Mouse (Mus musculus): ENCODE results near the gene Sult2a7.

The Sult2a7 gene

DNA sequence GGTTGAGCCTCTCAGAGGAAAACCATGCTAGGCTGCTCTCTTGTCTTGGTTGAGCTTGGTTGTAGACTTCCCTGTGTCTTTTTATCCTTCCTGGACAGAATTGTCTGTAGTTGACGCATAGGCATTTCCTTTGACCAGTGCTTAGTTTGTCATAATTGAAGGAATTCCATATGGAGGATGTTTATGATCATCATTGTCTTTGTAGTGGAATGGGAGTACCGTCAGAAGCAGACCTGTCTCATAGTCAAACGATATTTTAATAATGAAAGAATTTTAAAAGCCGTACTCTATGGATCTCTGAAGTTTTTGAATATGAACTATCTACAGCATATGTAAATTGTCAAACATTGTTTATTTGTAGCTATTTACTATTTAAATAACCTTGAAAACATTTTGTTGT lies at the start of gene Sult2a7:
Gene Sult2a7 (minus strand): TSS at position 101 of the 400 bp plus-strand sequence.
- DNase-seq, result no peak

DNA sequence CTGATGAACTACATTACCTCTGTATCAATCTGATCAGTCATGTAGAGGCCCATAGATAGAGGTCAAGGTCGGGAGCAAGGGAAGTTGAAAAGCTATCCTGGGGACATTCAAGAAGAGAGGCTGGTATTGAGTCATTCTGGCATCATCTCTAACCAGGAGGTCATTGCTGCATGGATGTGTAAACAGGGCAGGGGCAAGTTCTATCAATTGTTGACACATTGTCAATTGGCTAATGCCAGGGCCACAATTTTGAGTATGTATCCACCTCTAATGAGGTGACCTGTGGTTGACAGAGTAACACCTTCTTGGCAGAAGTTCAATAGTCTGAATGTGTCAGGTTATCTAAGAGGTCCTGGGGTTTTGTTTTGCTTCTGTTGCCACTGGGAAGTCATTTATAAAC lies 31.2 kb upstream of the Sult2a7 start:
- no peak for DNase-seq

- no peak for DNase-seq
Measured at GRCm38 (mm10) chr7:14522636-14523035, 28.6 kb upstream of the Sult2a7 start.

GRCm38 (mm10) chr7:14518301-14518700 lies 24.3 kb upstream of the Sult2a7 start:
- DNase-seq, result no peak

- no peak for DNase-seq
Measured at GRCm38 (mm10) chr7:14492886-14493285, 1.1 kb downstream of the Sult2a7 start.

GRCm38 (mm10) chr7:14446534-14446933 lies 47.5 kb downstream of the Sult2a7 start, which contains the start of gene Sult2a8:
Gene Sult2a8 (minus strand): TSS chr7:14446769.
- DNase-seq, result no peak

GRCm38 (mm10) chr7:14439581-14439980 lies 54.4 kb downstream of the Sult2a7 start:
- DNase-seq, result no peak

GRCm38 (mm10) chr7:14438484-14438883 lies 55.5 kb downstream of the Sult2a7 start:
- DNase-seq, result no peak

GRCm38 (mm10) chr7:14438029-14438428 lies 56.0 kb downstream of the Sult2a7 start:
- no peak for DNase-seq
